Mouse (Mus musculus) embryonic facial prominence, embryonic 13.5 days (tissue): ENCODE measurements around the gene Cerkl. TPM values are rescaled to one million over a fixed set of nuclear protein-coding genes. Genes with fewer than 3 reads are reported as not detected.

ENCODE experiments used
- ATAC-seq: fragments of 200-750 bp; cut with Nextera tagmentation; 2 replicates; pipeline ENCODE4 v1.8.0; 2017; ENCODE audit warnings: low read depth; ENCODE audit not compliant: insufficient number of reproducible peaks, insufficient read depth, low FRiP score, low TSS enrichment
- H3K27ac ChIP-seq: fragments of 300-500 bp; sonication (generic); 2 replicates; pipeline ENCODE4 v1.5.1; 2015; ENCODE audit warnings: moderate library complexity, mild to moderate bottlenecking, inconsistent platforms
- H3K27me3 ChIP-seq: fragments of 300-500 bp; sonication (generic); 2 replicates; pipeline ENCODE4 v1.6.1; 2015; ENCODE audit warnings: mild to moderate bottlenecking, inconsistent platforms
- H3K36me3 ChIP-seq: fragments of 300-500 bp; sonication (generic); 2 replicates; pipeline ENCODE4 v1.6.1; 2015; ENCODE audit warnings: mild to moderate bottlenecking, inconsistent platforms
- H3K4me1 ChIP-seq: fragments of 300-500 bp; sonication (generic); 2 replicates; pipeline ENCODE4 v1.6.1; 2015; ENCODE audit warnings: inconsistent platforms
- H3K4me2 ChIP-seq: fragments of 300-500 bp; sonication (generic); 2 replicates; pipeline ENCODE4 v1.6.1; 2015; ENCODE audit warnings: moderate library complexity, mild to moderate bottlenecking, inconsistent platforms
- H3K4me3 ChIP-seq: fragments of 300-500 bp; sonication (generic); 2 replicates; pipeline ENCODE4 v1.5.1; 2015; ENCODE audit warnings: mild to moderate bottlenecking, inconsistent platforms
- H3K9ac ChIP-seq: fragments of 300-500 bp; sonication (generic); 2 replicates; pipeline ENCODE4 v1.6.1; 2015; ENCODE audit warnings: mild to moderate bottlenecking, inconsistent platforms
- H3K9me3 ChIP-seq: fragments of 300-500 bp; sonication (generic); 2 replicates; pipeline ENCODE4 v1.6.1; 2016; ENCODE audit warnings: inconsistent platforms
- WGBS: fragments of 180-500 bp; shearing (Covaris S2); methylation state at CpG from one replicate; pipeline ENCODE4 v1.1.7; 2015; ENCODE audit warnings: mixed read lengths; 5-methylcytosine and 5-hydroxymethylcytosine counted together
- polyA plus RNA-seq: library from polyadenylated mRNA; unstranded; fragments of >200 nt; fragmentation: Nextera tagmentation; extraction: Ambion mirVana; gene quantifications from 2 replicates; pipeline ENCODE4 v1.2.1, GENCODE M21; 2015

The Cerkl gene
- polyA plus RNA-seq, 1 experiment from 2014 or later: 2.9 TPM

DNA sequence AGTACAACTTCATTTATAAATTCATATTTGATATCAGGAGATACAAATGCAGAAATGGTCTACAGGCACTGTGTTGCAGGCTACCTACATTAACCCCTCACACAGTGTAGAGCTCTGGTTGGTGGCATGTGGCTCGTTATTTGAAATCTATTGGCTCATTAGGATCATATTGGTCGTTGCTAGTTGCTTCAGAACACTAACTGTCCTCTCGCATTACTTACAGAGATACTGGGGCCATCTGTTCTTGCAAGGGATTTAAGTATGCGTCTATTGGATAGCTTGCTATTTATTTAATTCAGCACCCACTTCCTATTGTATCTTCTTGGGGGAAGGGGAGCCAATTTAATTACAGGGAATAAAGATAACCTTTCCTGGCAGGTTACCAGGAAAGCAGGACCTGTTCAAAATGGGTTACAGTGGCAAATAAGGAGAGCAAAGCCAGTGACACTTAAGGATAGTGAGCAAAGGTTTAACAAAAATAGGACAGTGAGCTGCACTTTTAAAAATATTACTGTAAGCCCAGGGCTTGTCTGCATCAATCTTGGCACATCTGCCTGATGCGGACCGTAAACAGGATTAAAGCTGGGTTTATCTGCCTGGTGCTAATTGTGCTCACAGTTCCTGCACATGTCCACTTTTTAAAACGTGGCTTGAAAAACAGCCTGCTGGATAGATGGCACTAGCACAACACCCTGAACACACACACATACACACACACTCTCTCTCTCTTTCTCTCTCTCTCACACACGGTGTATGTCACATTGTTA, 57.2 kb downstream of the Cerkl start:
- no peak overlapping the region for H3K27ac ChIP-seq
- ATAC-seq: no peak
- H3K4me2 ChIP-seq: no peak overlapping the region
- H3K4me1 ChIP-seq: no peaks in the 10 kb centered on the region
- H3K36me3 ChIP-seq: no peaks in the 10 kb centered on the region
- no peaks in the 10 kb centered on the region; the same call in 1 of the 2 replicates for H3K27me3 ChIP-seq
- no peak overlapping the region for H3K4me3 ChIP-seq
- H3K9ac ChIP-seq: no peak overlapping the region
- 51% methylated on average over 8 of the region's 8 CpGs for WGBS
- H3K9me3 ChIP-seq: no peaks in the 10 kb centered on the region

DNA sequence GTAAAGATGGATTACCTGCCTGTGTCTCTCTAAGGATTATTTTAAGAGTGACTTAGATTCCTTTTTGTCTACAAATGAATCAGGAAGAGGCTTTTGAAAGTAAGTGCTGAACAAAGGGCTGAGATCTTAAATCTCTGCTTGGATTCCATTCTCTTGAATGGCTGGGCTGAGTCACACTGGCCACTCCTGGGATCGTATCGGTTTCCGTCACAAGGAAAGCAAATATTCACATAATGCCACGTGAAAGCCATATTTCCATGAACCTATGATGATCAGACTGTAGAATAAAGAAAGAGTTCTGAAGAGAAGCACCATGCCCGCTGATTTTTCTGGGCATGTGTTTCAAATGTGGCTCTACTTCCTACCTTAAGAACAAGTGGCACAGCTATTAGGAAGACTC, 57.8 kb downstream of the Cerkl start:
- H3K36me3 ChIP-seq: no peaks in the 10 kb centered on the region
- no peak overlapping the region for H3K27ac ChIP-seq
- H3K4me1 ChIP-seq: no peaks in the 10 kb centered on the region
- no peak overlapping the region for H3K9ac ChIP-seq
- H3K27me3 ChIP-seq: no peaks in the 10 kb centered on the region; the same call in 1 of the 2 replicates
- no peak overlapping the region for H3K4me2 ChIP-seq
- WGBS: 71% methylated on average over 5 of the region's 5 CpGs
- H3K9me3 ChIP-seq: no peaks in the 10 kb centered on the region
- no peak for ATAC-seq
- no peak overlapping the region for H3K4me3 ChIP-seq

DNA sequence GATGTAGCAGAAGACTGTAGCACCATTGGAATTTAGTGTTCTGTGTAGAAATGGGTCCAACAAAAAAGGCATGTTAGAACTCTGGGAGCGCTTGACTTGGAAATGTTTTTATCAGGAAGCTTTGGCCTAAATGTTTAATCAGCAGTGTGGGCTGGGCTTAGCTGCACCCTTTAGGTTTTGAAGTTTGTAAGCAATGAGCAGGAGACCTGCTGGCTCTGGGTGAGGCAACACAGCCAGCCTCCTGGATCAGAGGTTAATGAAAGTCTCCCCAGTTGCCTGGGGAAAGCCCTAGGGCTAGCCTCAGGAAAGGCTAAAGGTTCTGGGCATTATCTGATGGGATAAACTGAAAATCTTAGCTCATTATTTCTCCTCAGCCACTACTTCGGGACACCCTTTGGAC, 58.2 kb downstream of the Cerkl start:
- H3K27me3 ChIP-seq: no peaks in the 10 kb centered on the region; the same call in 1 of the 2 replicates
- H3K4me1 ChIP-seq: no peaks in the 10 kb centered on the region
- H3K36me3 ChIP-seq: no peaks in the 10 kb centered on the region
- no peaks in the 10 kb centered on the region for H3K9me3 ChIP-seq
- no peak for ATAC-seq
- H3K27ac ChIP-seq: no peak overlapping the region
- no peak overlapping the region for H3K4me2 ChIP-seq
- 74% methylated on average over 2 of the region's 2 CpGs for WGBS
- no peak overlapping the region for H3K4me3 ChIP-seq
- H3K9ac ChIP-seq: no peak overlapping the region

DNA sequence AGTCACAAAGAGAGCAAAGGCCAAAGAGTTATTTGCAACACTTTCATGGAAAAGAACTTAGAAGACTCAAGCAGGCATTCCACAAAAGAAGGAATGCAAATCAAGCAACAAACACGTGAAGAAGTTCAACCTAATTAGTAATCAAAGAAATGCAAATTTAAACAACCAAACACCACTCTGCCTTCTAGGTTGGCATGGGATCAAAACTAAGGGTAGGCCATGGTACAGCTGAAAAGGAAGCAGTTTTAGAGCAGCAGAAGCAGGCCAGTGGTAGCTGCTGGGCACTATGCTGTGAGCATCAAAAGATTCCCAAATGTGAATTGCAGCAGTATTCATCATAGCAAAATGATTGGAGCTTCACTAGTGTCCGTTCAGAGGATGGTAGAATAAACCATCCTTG, 59.5 kb downstream of the Cerkl start:
- H3K9me3 ChIP-seq: no peaks in the 10 kb centered on the region
- 61% methylated on average over 2 of the region's 2 CpGs for WGBS
- H3K27ac ChIP-seq: no peak overlapping the region
- no peak overlapping the region for H3K4me3 ChIP-seq
- no peak for ATAC-seq
- no peak overlapping the region for H3K4me2 ChIP-seq
- no peaks in the 10 kb centered on the region for H3K36me3 ChIP-seq
- no peak overlapping the region for H3K9ac ChIP-seq
- H3K27me3 ChIP-seq: no peaks in the 10 kb centered on the region; the same call in 1 of the 2 replicates
- no peaks in the 10 kb centered on the region for H3K4me1 ChIP-seq

DNA sequence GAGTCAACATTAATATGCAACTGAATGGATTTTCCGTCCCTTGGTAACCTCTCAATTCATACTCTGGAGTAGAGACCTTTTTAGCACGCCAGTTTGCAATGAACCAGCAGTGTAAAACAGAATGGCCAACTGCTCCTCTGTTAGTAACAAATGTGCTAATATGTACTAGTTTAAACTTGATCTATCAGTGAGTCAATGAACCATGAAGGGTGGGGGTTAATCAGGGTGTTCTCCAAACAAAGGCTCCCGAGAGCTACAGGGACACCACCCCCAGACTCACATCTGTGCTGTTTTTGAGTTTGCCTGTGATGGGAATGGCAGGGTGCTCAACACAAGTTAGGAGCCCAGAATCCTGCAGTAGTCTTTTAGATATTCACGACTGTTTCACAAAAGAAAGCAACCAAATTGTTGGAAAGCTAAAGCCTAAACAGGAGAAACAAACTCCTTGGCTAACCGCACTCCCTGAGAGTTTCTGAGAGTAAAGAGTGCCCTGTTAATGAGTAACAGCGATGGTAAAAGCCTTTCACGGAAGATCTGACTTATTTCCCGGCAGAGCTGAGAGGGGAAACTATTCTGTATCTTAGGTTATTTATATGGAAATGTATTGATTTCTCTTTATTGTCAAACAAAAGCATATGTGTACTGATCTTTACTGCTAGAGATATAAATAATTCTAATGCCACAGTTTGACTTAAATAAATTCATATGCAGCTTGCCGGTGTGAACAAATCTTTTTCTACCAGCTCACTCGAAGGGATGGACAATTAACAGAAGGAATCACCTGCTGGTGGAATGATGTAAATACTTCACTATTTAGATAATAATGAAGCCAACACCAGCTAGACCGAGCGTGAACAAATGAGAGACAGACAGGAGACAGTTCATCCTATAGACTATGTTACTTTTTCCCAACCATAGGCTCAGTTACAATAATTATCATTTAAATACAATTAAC, 77.2 kb downstream of the Cerkl start:
- H3K27me3 ChIP-seq: 0 out of 2 replicates have a peak, but pooled peaks cover 5% of the 10 kb centered on the region
- no peaks in the 10 kb centered on the region for H3K36me3 ChIP-seq
- no peak overlapping the region for H3K4me2 ChIP-seq
- no peak overlapping the region for H3K9ac ChIP-seq
- peaks cover 12% of the 10 kb centered on the region for H3K4me1 ChIP-seq
- WGBS: 33% methylated on average over 12 of the region's 12 CpGs
- no peaks in the 10 kb centered on the region for H3K9me3 ChIP-seq
- ATAC-seq: no peak
- H3K27ac ChIP-seq: peak overlapping the region; percentile 48; the same call in 1 of the 2 replicates
- H3K4me3 ChIP-seq: no peak overlapping the region

DNA sequence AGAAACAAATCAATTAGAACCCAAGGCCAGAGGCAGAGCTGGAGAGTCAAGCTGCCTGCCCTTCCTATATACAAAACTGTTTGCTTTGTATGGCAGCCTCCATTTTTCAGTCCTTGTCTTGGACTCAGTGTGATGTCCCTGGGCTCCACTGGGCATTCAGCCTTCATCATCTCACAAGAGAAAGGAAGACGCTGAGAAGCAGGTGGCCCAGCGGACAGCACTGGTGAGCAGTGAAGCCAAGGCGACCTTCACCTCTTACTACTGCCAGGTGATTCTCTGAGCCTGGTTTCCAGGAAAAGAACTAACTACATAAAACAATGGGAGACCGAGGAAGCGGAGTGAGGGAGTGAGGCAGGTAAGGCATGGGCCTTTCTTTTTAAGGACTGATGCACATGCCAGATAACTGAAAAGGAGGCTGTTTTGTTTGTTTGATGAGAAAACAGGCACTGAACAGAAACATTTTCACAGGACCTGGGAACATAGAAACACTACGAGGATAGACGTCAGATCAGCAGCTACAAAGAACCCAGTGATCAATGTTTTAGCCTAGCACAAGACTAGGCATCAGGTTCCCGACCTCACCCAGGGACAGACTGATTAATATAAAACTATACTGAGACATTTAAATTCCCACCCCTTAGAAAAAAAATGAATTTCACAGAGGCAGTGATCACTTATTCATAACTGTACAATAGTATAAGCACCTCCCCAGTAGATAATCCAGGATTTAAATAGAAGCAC, 78.1 kb downstream of the Cerkl start:
- Histone ChIP-seq H3K27me3 (0 out of 2 replicates have a peak, but pooled peaks cover 5% of the 10 kb centered on the region), H3K27ac (no peak overlapping the region), H3K4me3 (no peak overlapping the region), H3K9ac (no peak overlapping the region), H3K9me3 (no peaks in the 10 kb centered on the region), H3K36me3 (no peaks in the 10 kb centered on the region), H3K4me1 (peaks cover 12% of the 10 kb centered on the region), H3K4me2 (no peak overlapping the region)
- no peak for ATAC-seq
- 74% methylated on average over 8 of the region's 8 CpGs for WGBS

DNA sequence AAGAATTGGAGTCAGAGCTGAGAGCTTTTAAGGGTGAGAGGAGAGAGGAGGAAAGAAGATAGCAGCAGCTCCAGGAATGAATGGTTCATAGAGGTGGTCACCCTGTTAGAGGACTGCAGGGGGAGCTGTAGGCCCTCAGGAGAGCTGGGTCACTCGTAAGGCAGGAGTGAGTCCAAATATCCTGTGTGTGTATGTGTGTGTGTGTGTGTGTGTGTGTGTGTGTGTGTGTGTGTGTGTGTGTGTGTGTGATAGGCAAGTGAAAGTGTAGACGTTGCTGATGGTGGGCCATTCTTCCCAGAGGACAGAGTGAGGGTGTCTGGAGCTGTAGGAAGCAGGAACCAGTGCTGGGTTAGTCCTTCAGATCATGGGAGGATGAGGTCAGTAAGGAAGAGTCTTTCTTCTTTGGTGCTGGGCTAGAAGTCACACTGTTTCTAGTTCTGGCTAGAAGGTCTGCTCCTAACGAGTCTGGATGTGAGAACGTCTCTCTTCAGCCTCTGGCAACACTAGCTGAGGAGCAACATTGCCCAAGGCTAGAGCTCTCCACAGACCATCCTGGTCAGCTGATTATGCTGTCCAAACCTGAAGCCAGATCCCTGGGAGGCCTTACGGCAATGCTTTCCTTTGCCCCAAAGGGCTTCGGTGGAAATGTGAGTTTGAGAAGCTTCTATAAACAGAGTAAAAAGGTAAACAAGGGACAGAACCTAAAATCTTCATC, 83.9 kb downstream of the Cerkl start:
- Histone ChIP-seq H3K9me3 (no peaks in the 10 kb centered on the region), H3K4me2 (no peak overlapping the region), H3K9ac (no peak overlapping the region), H3K27me3 (no peaks in the 10 kb centered on the region), H3K4me1 (0 out of 2 replicates have a peak, but pooled peaks cover 3% of the 10 kb centered on the region), H3K36me3 (no peaks in the 10 kb centered on the region), H3K27ac (no peak overlapping the region), H3K4me3 (no peak overlapping the region)
- ATAC-seq: no peak
- WGBS: 43% methylated on average over 6 of the region's 6 CpGs

DNA sequence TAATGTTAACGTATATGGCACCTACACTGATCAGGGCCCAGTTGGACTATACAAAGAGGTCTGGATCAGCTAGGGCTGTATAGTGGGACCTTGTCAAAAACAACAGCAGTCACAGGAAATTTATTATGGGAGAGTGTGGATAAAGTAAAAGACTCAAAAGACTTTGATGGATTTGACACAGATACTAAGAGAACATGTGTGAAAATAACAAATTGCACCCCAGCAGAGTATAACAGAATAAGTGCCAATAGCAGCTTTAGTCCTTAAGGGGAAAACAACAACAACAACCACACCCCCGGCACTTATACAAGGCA, 84.5 kb downstream of the Cerkl start:
- Histone ChIP-seq H3K36me3 (no peaks in the 10 kb centered on the region), H3K9ac (no peak overlapping the region), H3K27me3 (no peaks in the 10 kb centered on the region), H3K9me3 (no peaks in the 10 kb centered on the region), H3K27ac (no peak overlapping the region), H3K4me3 (no peak overlapping the region), H3K4me1 (0 out of 2 replicates have a peak, but pooled peaks cover 3% of the 10 kb centered on the region), H3K4me2 (no peak overlapping the region)
- WGBS: 76% methylated on average over 2 of the region's 2 CpGs
- no peak for ATAC-seq

DNA sequence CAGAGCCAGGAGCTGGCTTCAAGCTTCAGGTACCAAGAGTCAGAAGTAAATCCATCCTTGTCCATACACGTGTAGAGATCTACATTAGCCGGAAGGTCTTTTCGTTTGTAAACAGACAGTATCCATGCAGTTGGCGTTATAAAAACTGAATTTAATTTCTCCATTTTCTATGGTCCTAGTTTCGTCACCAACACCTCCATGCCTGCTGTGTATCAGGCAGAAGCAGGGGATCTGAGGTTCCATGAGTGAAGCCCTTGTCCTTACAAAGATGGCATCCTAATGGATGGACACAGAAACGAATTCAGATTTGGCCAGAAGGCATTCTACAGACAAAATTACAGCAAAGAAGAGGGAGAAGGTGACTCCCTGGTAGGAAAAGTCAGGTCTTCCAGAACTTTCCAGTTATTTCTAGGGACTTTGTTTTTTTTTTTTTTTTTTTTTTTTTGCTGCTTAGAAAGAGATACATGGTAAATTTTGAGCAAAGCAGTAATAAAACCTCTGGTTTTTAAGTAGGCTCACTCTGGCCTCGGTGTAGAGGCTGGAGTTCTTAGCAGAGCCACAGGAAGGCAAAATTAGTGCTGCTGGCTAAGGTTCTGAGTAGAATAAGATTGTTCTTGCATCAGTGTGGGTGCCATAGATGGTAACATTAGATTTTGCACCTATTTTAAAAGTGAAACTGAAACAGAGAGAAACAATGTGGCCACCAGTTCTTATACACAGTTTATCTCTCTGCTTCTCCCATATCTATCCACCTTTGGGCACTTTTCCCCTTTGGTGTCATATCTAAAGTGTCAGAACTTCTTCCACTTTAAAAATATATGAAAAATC, 85.0 kb downstream of the Cerkl start:
- Histone ChIP-seq H3K4me1 (0 out of 2 replicates have a peak, but pooled peaks cover 3% of the 10 kb centered on the region), H3K4me3 (no peak overlapping the region), H3K27me3 (no peaks in the 10 kb centered on the region), H3K9me3 (no peaks in the 10 kb centered on the region), H3K36me3 (no peaks in the 10 kb centered on the region), H3K27ac (no peak overlapping the region), H3K4me2 (no peak overlapping the region), H3K9ac (no peak overlapping the region)
- ATAC-seq: no peak
- 87% methylated on average over 7 of the region's 7 CpGs for WGBS

DNA sequence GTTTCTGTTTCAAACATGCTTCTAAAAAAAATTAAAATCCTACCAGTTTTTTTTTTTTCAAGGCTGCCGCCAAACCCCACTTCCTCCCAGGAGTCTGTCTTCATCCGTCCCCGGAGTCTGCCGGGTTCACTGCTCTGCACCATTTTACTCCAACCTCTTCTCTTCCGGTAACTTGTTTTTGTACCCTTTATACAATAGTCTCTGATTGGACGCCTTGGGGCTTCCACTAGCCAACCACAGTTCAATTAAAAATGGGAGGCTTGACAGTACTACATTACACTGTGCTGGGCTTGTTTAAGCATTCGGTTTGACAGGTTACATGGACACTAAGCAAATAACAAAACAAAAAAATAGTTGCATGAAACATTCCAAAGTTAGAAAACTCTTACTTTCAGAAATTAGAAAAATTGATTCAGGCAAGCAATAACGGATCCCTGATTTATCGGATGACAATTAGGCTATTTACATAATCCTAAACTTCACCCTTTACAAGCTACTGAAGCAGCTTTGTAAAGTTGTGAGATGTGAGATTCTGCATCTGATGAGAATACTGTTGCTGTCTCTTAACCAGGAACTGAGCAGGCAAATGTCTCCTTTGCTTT, 85.8 kb downstream of the Cerkl start:
- Histone ChIP-seq H3K4me3 (no peak overlapping the region; the same call in 1 of the 2 replicates), H3K4me1 (0 out of 2 replicates have a peak, but pooled peaks cover 3% of the 10 kb centered on the region), H3K9ac (no peak overlapping the region), H3K36me3 (no peaks in the 10 kb centered on the region), H3K27me3 (no peaks in the 10 kb centered on the region), H3K4me2 (peak overlapping the region; percentile 43), H3K9me3 (no peaks in the 10 kb centered on the region), H3K27ac (no peak overlapping the region)
- WGBS: 67% methylated on average over 9 of the region's 9 CpGs
- ATAC-seq: no peak
